Mouse (Mus musculus) kidney, embryonic 14.5 days (tissue): ENCODE measurements around the gene Bco2. TPM values are rescaled to one million over a fixed set of nuclear protein-coding genes. Genes with fewer than 3 reads are reported as not detected.

Experiments
- ATAC-seq: fragments of 200-750 bp; cut with Nextera tagmentation; 2 replicates; pipeline ENCODE4 v1.8.0; 2017; ENCODE audit warnings: moderate number of reproducible peaks, mild to moderate bottlenecking, moderate TSS enrichment, moderate library complexity; ENCODE audit not compliant: low FRiP score, low TSS enrichment
- H3K27ac ChIP-seq: fragments of 300-500 bp; sonication (generic); 2 replicates; pipeline ENCODE4 v1.5.1; 2014; ENCODE audit warnings: low read depth, mild to moderate bottlenecking, low read length, moderate library complexity, mixed read lengths
- H3K27me3 ChIP-seq: fragments of 300-500 bp; sonication (generic); 2 replicates; pipeline ENCODE4 v1.6.1; 2014; ENCODE audit warnings: mild to moderate bottlenecking, low read length; ENCODE audit not compliant: control insufficient read depth, insufficient read depth
- H3K36me3 ChIP-seq: fragments of 300-500 bp; sonication (generic); 2 replicates; pipeline ENCODE4 v1.6.1; 2014; ENCODE audit warnings: low read length, mixed read lengths; ENCODE audit not compliant: control insufficient read depth, insufficient read depth
- H3K4me1 ChIP-seq: fragments of 300-500 bp; sonication (generic); 2 replicates; pipeline ENCODE4 v1.6.1; 2014; ENCODE audit warnings: low read length, mixed read lengths; ENCODE audit not compliant: control insufficient read depth, insufficient read depth
- H3K4me2 ChIP-seq: fragments of 300-500 bp; sonication (generic); replicated peaks from 2 replicates; pipeline ENCODE4 v1.6.1; 2014; ENCODE audit warnings: low read depth, mild to moderate bottlenecking, low read length
- H3K4me3 ChIP-seq: fragments of 300-500 bp; sonication (generic); 2 replicates; pipeline ENCODE4 v1.5.1; 2014; ENCODE audit warnings: mild to moderate bottlenecking, low read length
- H3K9ac ChIP-seq: fragments of 300-500 bp; sonication (generic); 2 replicates; pipeline ENCODE4 v1.6.1; 2014; ENCODE audit warnings: low read depth, mild to moderate bottlenecking, low read length, moderate library complexity
- H3K9me3 ChIP-seq: fragments of 300-500 bp; sonication (generic); 2 replicates; pipeline ENCODE4 v1.6.1; 2016; ENCODE audit warnings: low read length; ENCODE audit not compliant: control insufficient read depth
- WGBS: fragments of 180-500 bp; shearing (Covaris S2); extraction: QIAGEN DNeasy Blood & Tissue Kit; methylation state at CpG from one replicate; pipeline ENCODE4 v1.1.7; 2014; 5-methylcytosine and 5-hydroxymethylcytosine counted together
- polyA plus RNA-seq: library from polyadenylated mRNA; unstranded; fragments of >200 nt; fragmentation: Nextera tagmentation; extraction: Ambion mirVana; gene quantifications from 2 replicates; pipeline ENCODE4 v1.2.1, GENCODE M21; 2014

Bco2 gene
- polyA plus RNA-seq, 1 experiment from 2014 or later: 0.16 TPM

- no peaks in the 10 kb centered on the region for H3K9me3 ChIP-seq
- no peak overlapping the region for H3K4me3 ChIP-seq
- no peaks in the 10 kb centered on the region for H3K27me3 ChIP-seq
- 41% methylated on average over 5 of the region's 5 CpGs for whole genome bisulfite sequencing
- no peak for ATAC-seq
- H3K9ac ChIP-seq: no peak overlapping the region
- no peak overlapping the region for H3K27ac ChIP-seq
- no peaks in the 10 kb centered on the region for H3K36me3 ChIP-seq
- no peak overlapping the region for H3K4me2 ChIP-seq
- H3K4me1 ChIP-seq: no peaks in the 10 kb centered on the region
Observed at GRCm38 (mm10) chr9:50547859-50548478, 7.0 kb downstream of the Bco2 start.

- no peaks in the 10 kb centered on the region for H3K36me3 ChIP-seq
- WGBS: 77% methylated on average over 9 of the region's 9 CpGs
- H3K27me3 ChIP-seq: no peaks in the 10 kb centered on the region
Observed at GRCm38 (mm10) chr9:50542401-50542800, 12.6 kb downstream of the Bco2 start.

GRCm38 (mm10) chr9:50540170-50540569, 14.8 kb downstream of the Bco2 start:
- H3K9me3 ChIP-seq: no peaks in the 10 kb centered on the region
- no peak for ATAC-seq
- H3K4me1 ChIP-seq: no peaks in the 10 kb centered on the region
- H3K27ac ChIP-seq: no peak overlapping the region
- no peaks in the 10 kb centered on the region for H3K27me3 ChIP-seq
- no peak overlapping the region for H3K4me3 ChIP-seq
- 64% methylated on average over 7 of the region's 7 CpGs for WGBS
- H3K9ac ChIP-seq: no peak overlapping the region
- no peak overlapping the region for H3K4me2 ChIP-seq
- no peaks in the 10 kb centered on the region for H3K36me3 ChIP-seq

More at GRCm38 (mm10) chr9:50542401-50542800, 12.6 kb downstream of the Bco2 start:
- Histone ChIP-seq H3K9ac (no peak overlapping the region), H3K4me3 (no peak overlapping the region), H3K4me1 (no peaks in the 10 kb centered on the region), H3K27ac (no peak overlapping the region), H3K4me2 (no peak overlapping the region), H3K9me3 (no peaks in the 10 kb centered on the region)
- ATAC-seq: no peak

- H3K9ac ChIP-seq: no peak overlapping the region
- no peaks in the 10 kb centered on the region for H3K9me3 ChIP-seq
- H3K4me2 ChIP-seq: no peak overlapping the region
- WGBS: 68% methylated on average over 4 of the region's 4 CpGs
- no peak for ATAC-seq
- no peak overlapping the region for H3K4me3 ChIP-seq
- no peaks in the 10 kb centered on the region for H3K36me3 ChIP-seq
- no peaks in the 10 kb centered on the region for H3K4me1 ChIP-seq
- no peaks in the 10 kb centered on the region for H3K27me3 ChIP-seq
- no peak overlapping the region for H3K27ac ChIP-seq
Observed at GRCm38 (mm10) chr9:50537295-50537694, 17.7 kb downstream of the Bco2 start.

GRCm38 (mm10) chr9:50536603-50537135, 18.3 kb downstream of the Bco2 start:
- H3K9me3 ChIP-seq: no peaks in the 10 kb centered on the region
- H3K4me2 ChIP-seq: no peak overlapping the region
- no peak overlapping the region for H3K27ac ChIP-seq
- no peak for ATAC-seq
- H3K27me3 ChIP-seq: no peaks in the 10 kb centered on the region
- H3K36me3 ChIP-seq: no peaks in the 10 kb centered on the region
- 72% methylated on average over 7 of the region's 7 CpGs for WGBS
- no peak overlapping the region for H3K4me3 ChIP-seq
- no peaks in the 10 kb centered on the region for H3K4me1 ChIP-seq
- H3K9ac ChIP-seq: no peak overlapping the region

- Histone ChIP-seq H3K27me3 (no peaks in the 10 kb centered on the region), H3K4me3 (no peak overlapping the region), H3K36me3 (no peaks in the 10 kb centered on the region), H3K9ac (no peak overlapping the region), H3K27ac (no peak overlapping the region), H3K9me3 (no peaks in the 10 kb centered on the region), H3K4me2 (no peak overlapping the region), H3K4me1 (no peaks in the 10 kb centered on the region)
- WGBS: 80% methylated on average over 5 of the region's 5 CpGs
- ATAC-seq: no peak
Observed at GRCm38 (mm10) chr9:50535930-50536329, 19.1 kb downstream of the Bco2 start.

GRCm38 (mm10) chr9:50533791-50534190, 21.2 kb downstream of the Bco2 start:
- Histone ChIP-seq H3K4me3 (no peak overlapping the region), H3K27me3 (no peaks in the 10 kb centered on the region), H3K4me1 (no peaks in the 10 kb centered on the region), H3K9ac (no peak overlapping the region), H3K36me3 (no peaks in the 10 kb centered on the region), H3K9me3 (no peaks in the 10 kb centered on the region), H3K4me2 (no peak overlapping the region), H3K27ac (no peak overlapping the region)
- 77% methylated on average over 3 of the region's 3 CpGs for WGBS
- no peak for ATAC-seq

- no peaks in the 10 kb centered on the region for H3K36me3 ChIP-seq
- no peaks in the 10 kb centered on the region for H3K27me3 ChIP-seq
- H3K4me2 ChIP-seq: no peak overlapping the region
- no peak for ATAC-seq
- H3K9me3 ChIP-seq: no peaks in the 10 kb centered on the region
- H3K27ac ChIP-seq: no peak overlapping the region
- WGBS: 80% methylated on average over 11 of the region's 11 CpGs
- H3K9ac ChIP-seq: no peak overlapping the region
- H3K4me3 ChIP-seq: no peak overlapping the region
- H3K4me1 ChIP-seq: no peaks in the 10 kb centered on the region
Observed at GRCm38 (mm10) chr9:50533328-50533727, 21.7 kb downstream of the Bco2 start.

- Histone ChIP-seq H3K27ac (no peak overlapping the region), H3K4me1 (no peaks in the 10 kb centered on the region; the same call in 1 of the 2 replicates), H3K27me3 (no peaks in the 10 kb centered on the region), H3K9ac (no peak overlapping the region), H3K9me3 (no peaks in the 10 kb centered on the region), H3K4me3 (no peak overlapping the region), H3K4me2 (no peak overlapping the region), H3K36me3 (no peaks in the 10 kb centered on the region)
- no peak for ATAC-seq
- WGBS: 25% methylated on average over 2 of the region's 2 CpGs
Observed at GRCm38 (mm10) chr9:50530890-50531289, 24.1 kb downstream of the Bco2 start.
